Mouse (Mus musculus): ENCODE results near the gene Eif3l. TPM values are rescaled to one million over a fixed set of nuclear protein-coding genes. Genes with fewer than 3 reads are reported as not detected.
A peak's percentile ranks its signal among the peaks of the same experiment; 100 is the strongest.
"Not testable (repeated sequence)": the region's sequence is repeated elsewhere in the genome, so short reads cannot be mapped to it uniquely, and the experiment has no call there.

The Eif3l gene
- polyA plus RNA-seq, 1 experiment from 2014 or later, result 169 TPM

GRCm38 (mm10) chr15:79030551-79031435 lies 44.2 kb upstream of the Eif3l start:
- H3K9ac ChIP-seq (replicated peaks; ENCODE audit: low read depth, low read length), result peak overlapping the region; percentile 43
- peak overlapping the region; percentile 99 for H3K4me2 ChIP-seq (ENCODE audit: low read depth, low read length)
- H3K27ac ChIP-seq (ENCODE audit: low read depth, low read length), result no peak overlapping the region
- peak; percentile 74 for ATAC-seq (ENCODE audit: low read depth)
- H3K9me3 ChIP-seq (ENCODE audit: control insufficient read depth, low read length), result no peaks in the 10 kb centered on the region
- H3K27me3 ChIP-seq (ENCODE audit: control insufficient read depth, insufficient read depth, low read length), result no peaks in the 10 kb centered on the region
- WGBS, result under 1% methylated on average over 52 of the region's 52 CpGs
- no peaks in the 10 kb centered on the region for H3K36me3 ChIP-seq (ENCODE audit: control insufficient read depth, insufficient read depth, low read length)
- H3K4me1 ChIP-seq (ENCODE audit: control insufficient read depth, insufficient read depth, low read length), result peaks cover 25% of the 10 kb centered on the region
- H3K4me3 ChIP-seq (ENCODE audit: low read depth, low read length), result peak overlapping the region; percentile 75

DNA sequence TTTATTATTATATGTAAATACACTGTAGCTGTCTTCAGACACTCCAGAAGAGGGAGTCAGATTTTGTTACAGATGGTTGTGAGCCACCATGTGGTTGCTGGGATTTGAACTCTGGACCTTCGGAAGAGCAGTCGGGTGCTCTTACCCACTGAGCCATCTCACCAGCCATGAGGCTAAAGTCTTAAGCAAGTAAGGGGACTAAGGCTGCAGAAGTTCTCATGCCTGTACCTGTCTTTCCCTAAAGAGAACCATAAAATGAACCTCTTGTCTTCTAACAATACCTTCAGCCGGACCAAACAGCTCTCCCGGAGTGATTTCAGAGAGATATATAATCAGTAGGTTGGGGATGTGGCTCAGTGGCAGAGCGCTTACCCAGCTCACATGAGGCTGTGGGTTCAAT lies 43.1 kb upstream of the Eif3l start:
- not testable (repeated sequence) for H3K9me3 ChIP-seq (ENCODE audit: control insufficient read depth, low read length); ATAC-seq (ENCODE audit: low read depth); H3K9ac ChIP-seq (replicated peaks; ENCODE audit: low read depth, low read length); H3K4me3 ChIP-seq (ENCODE audit: low read depth, low read length); H3K27ac ChIP-seq (ENCODE audit: low read depth, low read length); H3K36me3 ChIP-seq (ENCODE audit: control insufficient read depth, insufficient read depth, low read length); H3K27me3 ChIP-seq (ENCODE audit: control insufficient read depth, insufficient read depth, low read length); H3K4me2 ChIP-seq (ENCODE audit: low read depth, low read length)
- whole genome bisulfite sequencing, result 78% methylated on average over 5 of the region's 5 CpGs
- peaks cover 21% of the 10 kb centered on the region for H3K4me1 ChIP-seq (ENCODE audit: control insufficient read depth, insufficient read depth, low read length)

DNA sequence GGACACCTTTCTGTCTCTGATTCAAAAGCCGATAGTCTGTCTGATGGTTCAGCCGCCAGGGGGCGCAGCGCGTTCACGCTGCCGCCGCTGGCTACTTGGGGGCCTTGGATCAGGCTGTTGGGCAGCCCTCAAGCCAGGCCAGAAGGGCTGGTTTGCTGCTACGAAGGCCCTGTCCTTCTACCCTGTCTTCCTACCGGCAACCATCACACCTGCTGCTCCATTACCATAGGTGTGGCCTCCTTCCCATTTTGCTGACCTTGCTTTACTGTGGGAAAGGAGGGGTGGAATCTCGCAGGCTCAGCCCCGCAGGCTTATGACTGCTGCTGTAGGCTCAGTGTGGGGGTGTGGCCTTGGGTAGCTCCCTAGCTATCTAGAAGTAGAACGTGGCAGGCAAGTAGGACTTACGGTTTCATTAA lies 37.1 kb upstream of the Eif3l start:
- Histone ChIP-seq H3K4me2 (ENCODE audit: low read depth, low read length) (peak overlapping the region; percentile 24; the same call in 1 of the 2 replicates), H3K36me3 (ENCODE audit: control insufficient read depth, insufficient read depth, low read length) (no peaks in the 10 kb centered on the region), H3K27ac (ENCODE audit: low read depth, low read length) (no peak overlapping the region), H3K27me3 (ENCODE audit: control insufficient read depth, insufficient read depth, low read length) (peaks cover 18% of the 10 kb centered on the region), H3K9ac (replicated peaks; ENCODE audit: low read depth, low read length) (no peak overlapping the region), H3K4me3 (ENCODE audit: low read depth, low read length) (no peak overlapping the region), H3K9me3 (ENCODE audit: control insufficient read depth, low read length) (no peaks in the 10 kb centered on the region), H3K4me1 (ENCODE audit: control insufficient read depth, insufficient read depth, low read length) (peaks cover 7% of the 10 kb centered on the region; the same call in 1 of the 2 replicates)
- 14% methylated on average over 14 of the region's 14 CpGs for WGBS
- ATAC-seq (ENCODE audit: low read depth), result peak; percentile 13; the same call in 1 of the 2 replicates

- Histone ChIP-seq H3K4me2 (ENCODE audit: low read depth, low read length) (no peak overlapping the region), H3K9me3 (ENCODE audit: control insufficient read depth, low read length) (no peaks in the 10 kb centered on the region), H3K36me3 (ENCODE audit: control insufficient read depth, insufficient read depth, low read length) (no peaks in the 10 kb centered on the region), H3K4me3 (ENCODE audit: low read depth, low read length) (no peak overlapping the region), H3K27ac (ENCODE audit: low read depth, low read length) (no peak overlapping the region), H3K4me1 (ENCODE audit: control insufficient read depth, insufficient read depth, low read length) (peaks cover 10% of the 10 kb centered on the region; the same call in 1 of the 2 replicates), H3K9ac (replicated peaks; ENCODE audit: low read depth, low read length) (no peak overlapping the region), H3K27me3 (ENCODE audit: control insufficient read depth, insufficient read depth, low read length) (peaks cover 22% of the 10 kb centered on the region)
- WGBS, result 58% methylated on average over 10 of the region's 10 CpGs
- ATAC-seq (ENCODE audit: low read depth), result no peak
Observed at GRCm38 (mm10) chr15:79038331-79038730, 36.6 kb upstream of the Eif3l start.

DNA sequence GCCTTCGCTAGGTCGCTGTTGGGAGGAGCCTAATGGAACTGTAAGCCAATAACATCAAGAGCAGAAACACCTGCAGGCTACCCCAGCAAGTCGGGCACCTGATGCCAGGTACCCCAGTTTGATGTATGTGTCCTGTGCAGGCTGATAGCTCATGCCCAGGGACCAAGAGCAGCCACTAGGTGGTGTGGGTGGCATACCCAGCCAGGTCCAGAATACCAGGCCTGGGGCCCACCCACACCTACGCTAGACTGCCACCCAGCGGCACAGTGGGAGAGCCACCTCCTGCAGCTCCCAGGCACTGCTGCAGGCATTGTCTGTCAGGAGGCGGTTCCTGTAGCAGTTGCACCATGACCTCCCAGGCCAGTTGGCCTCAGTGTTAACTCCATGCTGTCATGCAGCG lies 36.1 kb upstream of the Eif3l start:
- Histone ChIP-seq H3K9ac (replicated peaks; ENCODE audit: low read depth, low read length) (no peak overlapping the region), H3K4me1 (ENCODE audit: control insufficient read depth, insufficient read depth, low read length) (peaks cover 10% of the 10 kb centered on the region; the same call in 1 of the 2 replicates), H3K36me3 (ENCODE audit: control insufficient read depth, insufficient read depth, low read length) (no peaks in the 10 kb centered on the region), H3K27me3 (ENCODE audit: control insufficient read depth, insufficient read depth, low read length) (peaks cover 27% of the 10 kb centered on the region), H3K9me3 (ENCODE audit: control insufficient read depth, low read length) (no peaks in the 10 kb centered on the region), H3K4me2 (ENCODE audit: low read depth, low read length) (no peak overlapping the region), H3K27ac (ENCODE audit: low read depth, low read length) (no peak overlapping the region), H3K4me3 (ENCODE audit: low read depth, low read length) (no peak overlapping the region)
- ATAC-seq (ENCODE audit: low read depth), result peak; percentile 29; the same call in 1 of the 2 replicates
- 27% methylated on average over 7 of the region's 7 CpGs for WGBS

DNA sequence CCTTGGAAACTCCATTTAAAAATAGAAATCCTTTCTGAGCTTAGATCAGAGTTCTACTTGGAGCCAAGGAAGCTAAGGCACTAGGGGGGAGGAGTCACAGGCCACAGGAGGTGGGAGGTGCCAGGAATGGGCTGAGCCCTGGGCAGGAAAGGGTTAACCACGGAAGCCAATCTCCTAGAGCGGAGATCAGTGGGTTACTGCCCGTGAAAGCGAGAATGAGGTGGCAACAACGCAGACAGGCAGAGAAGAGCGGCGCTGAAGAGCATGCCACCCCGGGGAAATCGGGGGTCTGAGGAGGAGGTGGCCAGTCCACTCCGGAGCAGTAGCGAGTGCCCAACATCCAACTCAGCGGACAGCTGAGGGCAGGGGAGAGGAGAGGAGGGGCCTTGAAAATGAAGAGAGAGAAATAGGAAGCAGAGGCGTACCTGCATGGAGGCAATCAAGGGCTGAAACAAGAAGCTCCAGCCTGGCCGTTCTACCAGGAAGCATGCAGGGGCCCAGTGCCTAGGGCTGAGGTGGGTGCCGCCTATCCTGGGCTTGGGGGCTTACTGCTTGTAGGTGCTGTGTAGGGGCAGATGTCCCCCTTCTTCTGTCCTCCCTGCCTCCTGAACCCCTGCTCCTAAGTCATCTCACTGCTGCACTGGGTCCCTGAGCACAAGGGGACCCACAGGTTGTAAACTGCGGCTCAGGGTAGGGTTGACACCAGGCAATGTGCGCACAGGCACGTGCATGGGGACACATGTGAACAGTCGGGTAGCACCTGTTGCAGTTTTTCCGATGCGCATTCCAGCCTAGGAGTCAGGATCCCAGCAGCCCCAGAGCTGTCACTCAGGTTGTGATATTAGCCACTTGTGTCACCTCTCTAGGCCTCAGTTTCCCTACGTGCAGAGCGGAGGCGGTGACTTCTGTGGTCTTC lies 34.2 kb upstream of the Eif3l start:
- Histone ChIP-seq H3K9ac (replicated peaks; ENCODE audit: low read depth, low read length) (peak overlapping the region; percentile 25; the same call in 1 of the 2 replicates), H3K27me3 (ENCODE audit: control insufficient read depth, insufficient read depth, low read length) (peaks cover 27% of the 10 kb centered on the region)

GRCm38 (mm10) chr15:79041585-79041984 lies 33.4 kb upstream of the Eif3l start, which contains the start of gene Galr3:
Galr3 (plus strand) TSS chr15:79041885.
- Histone ChIP-seq H3K36me3 (ENCODE audit: control insufficient read depth, insufficient read depth, low read length) (no peaks in the 10 kb centered on the region), H3K9ac (replicated peaks; ENCODE audit: low read depth, low read length) (peak within 1 kb of the TSS; percentile 67), H3K4me3 (ENCODE audit: low read depth, low read length) (peak within 1 kb of the TSS; percentile 52), H3K4me1 (ENCODE audit: control insufficient read depth, insufficient read depth, low read length) (peaks cover 10% of the 10 kb centered on the region; the same call in 1 of the 2 replicates), H3K4me2 (ENCODE audit: low read depth, low read length) (peak within 1 kb of the TSS; percentile 89), H3K27ac (ENCODE audit: low read depth, low read length) (peak within 1 kb of the TSS; percentile 28; the same call in 1 of the 2 replicates), H3K9me3 (ENCODE audit: control insufficient read depth, low read length) (no peaks in the 10 kb centered on the region), H3K27me3 (ENCODE audit: control insufficient read depth, insufficient read depth, low read length) (peaks cover 27% of the 10 kb centered on the region)
- no peak for ATAC-seq (ENCODE audit: low read depth)
- WGBS, result 78% methylated on average over 5 of the region's 6 CpGs

More for the DNA sequence above, 34.2 kb upstream of the Eif3l start:
- ATAC-seq (ENCODE audit: low read depth), result no peak
- H3K36me3 ChIP-seq (ENCODE audit: control insufficient read depth, insufficient read depth, low read length), result no peaks in the 10 kb centered on the region
- H3K27ac ChIP-seq (ENCODE audit: low read depth, low read length), result no peak overlapping the region
- 19% methylated on average over 24 of the region's 24 CpGs for WGBS
- no peaks in the 10 kb centered on the region for H3K9me3 ChIP-seq (ENCODE audit: control insufficient read depth, low read length)
- H3K4me1 ChIP-seq (ENCODE audit: control insufficient read depth, insufficient read depth, low read length), result peaks cover 10% of the 10 kb centered on the region; the same call in 1 of the 2 replicates
- H3K4me3 ChIP-seq (ENCODE audit: low read depth, low read length), result peak overlapping the region; percentile 9; the same call in 1 of the 2 replicates
- peak overlapping the region; percentile 37 for H3K4me2 ChIP-seq (ENCODE audit: low read depth, low read length)

DNA sequence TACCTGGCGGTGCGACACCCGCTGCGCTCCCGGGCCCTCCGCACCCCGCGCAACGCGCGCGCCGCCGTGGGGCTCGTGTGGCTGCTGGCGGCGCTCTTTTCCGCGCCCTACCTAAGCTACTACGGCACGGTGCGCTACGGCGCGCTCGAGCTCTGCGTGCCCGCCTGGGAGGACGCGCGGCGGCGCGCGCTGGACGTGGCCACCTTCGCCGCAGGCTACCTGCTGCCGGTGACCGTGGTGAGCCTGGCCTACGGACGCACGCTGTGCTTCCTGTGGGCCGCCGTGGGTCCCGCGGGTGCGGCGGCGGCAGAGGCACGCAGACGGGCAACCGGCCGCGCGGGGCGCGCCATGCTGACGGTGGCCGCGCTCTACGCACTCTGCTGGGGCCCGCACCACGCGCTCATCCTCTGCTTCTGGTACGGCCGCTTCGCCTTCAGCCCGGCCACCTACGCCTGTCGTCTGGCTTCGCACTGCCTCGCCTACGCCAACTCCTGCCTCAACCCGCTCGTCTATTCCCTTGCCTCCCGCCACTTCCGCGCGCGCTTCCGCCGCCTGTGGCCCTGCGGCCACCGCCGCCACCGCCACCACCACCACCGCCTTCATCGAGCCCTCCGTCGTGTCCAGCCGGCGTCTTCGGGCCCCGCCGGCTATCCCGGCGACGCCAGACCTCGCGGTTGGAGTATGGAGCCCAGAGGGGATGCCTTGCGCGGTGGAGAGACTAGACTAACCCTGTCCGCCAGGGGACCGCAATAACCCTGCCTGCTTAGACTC lies 32.1 kb upstream of the Eif3l start:
- no peaks in the 10 kb centered on the region for H3K9me3 ChIP-seq (ENCODE audit: control insufficient read depth, low read length)
- peak overlapping the region; percentile 28; the same call in 1 of the 2 replicates for H3K27ac ChIP-seq (ENCODE audit: low read depth, low read length)
- ATAC-seq (ENCODE audit: low read depth), result peak; percentile 36; the same call in 1 of the 2 replicates
- under 1% methylated on average over 85 of the region's 105 CpGs for WGBS
- H3K9ac ChIP-seq (replicated peaks; ENCODE audit: low read depth, low read length), result peak overlapping the region; percentile 67
- no peaks in the 10 kb centered on the region for H3K36me3 ChIP-seq (ENCODE audit: control insufficient read depth, insufficient read depth, low read length)
- H3K4me3 ChIP-seq (ENCODE audit: low read depth, low read length), result peak overlapping the region; percentile 52
- peaks cover 7% of the 10 kb centered on the region; the same call in 1 of the 2 replicates for H3K4me1 ChIP-seq (ENCODE audit: control insufficient read depth, insufficient read depth, low read length)
- H3K27me3 ChIP-seq (ENCODE audit: control insufficient read depth, insufficient read depth, low read length), result peaks cover 27% of the 10 kb centered on the region
- peak overlapping the region; percentile 89 for H3K4me2 ChIP-seq (ENCODE audit: low read depth, low read length)
